Mouse (Mus musculus) adrenal gland, postnatal 4 days (tissue): ENCODE data around the gene Cul5. TPM values are rescaled to one million over a fixed set of nuclear protein-coding genes. Genes with fewer than 3 reads are reported as not detected.

Source experiments
- DNase-seq, 2 experiments: peaks; one replicate each; pipeline ENCODE4 v3.0.0; 2021 to 2022; ENCODE audit warnings: low spot score in 2 of 2, mixed read lengths in 2 of 2
- total RNA-seq, 2 experiments: library from RNA; stranded (reverse); gene quantifications; 2 replicates each; pipeline ENCODE4 v1.2.3; 2021

Cul5 gene
- total RNA-seq, 2 experiments from 2014 or later = 39.2 to 40.6 TPM

DNA sequence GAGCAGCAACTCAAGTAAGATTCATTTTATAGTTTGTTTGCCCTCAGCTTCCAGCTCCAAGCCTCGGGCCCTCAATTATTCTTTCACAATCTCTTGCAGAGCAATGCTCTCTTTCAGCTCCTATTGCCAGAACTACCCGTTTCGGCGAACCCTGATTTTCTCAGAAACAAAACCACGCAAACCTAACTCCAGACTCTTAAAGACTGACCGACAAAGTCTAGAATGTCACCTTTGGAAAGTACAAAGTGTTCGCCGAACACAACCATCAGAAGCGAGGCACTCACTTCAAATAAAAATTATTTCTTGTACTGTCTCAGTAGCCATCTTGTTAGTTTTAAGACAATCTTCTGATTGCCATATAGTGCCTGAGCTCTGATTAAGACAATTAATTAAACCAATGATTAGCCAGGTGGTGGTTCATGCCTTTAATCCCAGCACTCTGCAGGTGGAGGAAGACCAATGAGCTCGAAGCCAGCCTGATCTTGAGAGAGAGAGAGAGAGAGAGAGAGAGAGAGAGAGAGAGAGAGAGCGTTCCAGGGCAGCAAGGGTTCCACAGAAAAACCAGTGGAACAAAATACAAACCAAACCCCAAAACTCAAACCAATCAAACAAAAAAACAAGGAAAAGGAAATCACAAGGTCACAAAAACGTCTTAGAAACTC, 60.4 kb downstream of the Cul5 start:
- no peak for DNase-seq

DNA sequence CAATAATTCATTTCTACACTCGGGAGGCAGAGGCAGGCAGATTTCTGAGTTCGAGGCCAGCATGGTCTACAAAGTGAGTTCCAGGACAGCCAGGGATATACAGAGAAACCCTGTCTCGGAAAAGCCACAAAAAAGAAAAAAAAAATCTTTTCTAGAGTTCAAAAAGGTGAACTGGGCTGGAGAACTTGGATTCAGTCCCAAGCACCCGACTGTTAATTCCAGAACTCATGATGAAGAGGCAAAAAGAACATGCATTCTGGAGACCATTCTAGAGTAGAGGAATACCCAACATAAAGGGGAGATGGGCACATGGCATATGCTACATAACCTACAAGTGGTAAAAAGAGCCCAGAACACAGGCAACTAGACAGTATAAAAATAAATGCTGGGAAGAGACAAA, 62.0 kb downstream of the Cul5 start:
- DNase-seq = no peak

DNA sequence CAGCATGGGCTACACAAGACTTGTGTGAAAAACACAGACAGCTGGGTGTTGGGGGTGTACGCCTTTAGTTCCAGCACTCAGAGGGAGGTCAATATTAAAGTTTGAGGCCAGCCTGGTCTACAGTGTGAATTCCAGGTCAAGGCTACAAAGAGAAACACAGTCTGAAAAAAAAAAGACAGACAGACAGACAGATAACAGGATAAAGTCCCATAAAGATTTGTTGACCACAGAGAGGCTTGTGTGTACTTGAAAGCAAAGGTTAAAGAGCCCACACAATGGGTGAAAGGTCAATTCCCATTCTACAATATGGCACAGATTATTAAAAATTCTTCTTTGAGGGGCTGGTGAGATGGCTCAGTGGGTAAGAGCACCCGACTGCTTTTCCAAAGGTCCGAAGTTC, 62.6 kb downstream of the Cul5 start:
- DNase-seq = no peak

- DNase-seq = no peak
These were observed 64.9 kb downstream of the Cul5 start for GRCm38 (mm10) chr9:53604954-53605353.

DNA sequence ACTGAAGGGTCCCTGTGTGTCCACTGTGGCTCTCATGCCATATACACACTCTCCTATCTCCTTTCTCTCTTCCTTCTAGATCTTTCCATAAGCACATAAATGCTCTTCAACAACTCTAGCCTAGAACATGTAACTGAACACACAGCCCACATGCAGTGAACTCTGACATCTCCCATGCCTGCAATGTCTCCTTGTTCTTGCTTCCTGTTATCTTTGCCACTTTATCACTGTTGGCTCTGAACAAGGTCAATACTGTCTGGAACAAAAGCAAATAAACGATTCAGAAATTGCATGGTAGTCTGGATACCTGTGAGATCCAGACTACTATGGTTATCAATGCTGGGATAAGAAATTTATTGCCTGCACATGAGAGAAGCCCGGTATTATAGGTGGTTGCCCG, 66.0 kb downstream of the Cul5 start:
- no peak for DNase-seq

DNA sequence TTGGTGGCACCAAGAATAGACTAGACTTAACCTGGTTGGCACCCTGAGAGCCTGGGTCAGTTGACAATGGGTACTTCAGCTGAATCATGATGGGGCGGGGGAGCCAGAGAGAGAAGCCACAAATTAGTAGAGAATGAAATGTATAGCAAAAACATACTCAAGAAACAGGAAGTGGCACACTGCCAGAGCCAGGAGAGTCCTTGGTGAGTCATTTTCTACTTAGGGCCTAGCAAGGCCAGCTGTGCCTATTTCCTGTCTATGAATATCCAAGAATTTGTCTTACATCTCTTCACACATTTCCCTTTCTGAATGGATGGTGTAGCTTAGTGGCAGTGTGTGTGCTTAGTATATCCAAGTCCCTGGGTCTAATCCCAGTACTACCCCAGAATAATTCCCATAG, 66.4 kb downstream of the Cul5 start:
- DNase-seq = no peak

- DNase-seq = no peak
These were observed 68.3 kb downstream of the Cul5 start for GRCm38 (mm10) chr9:53601541-53601940.

- no peak for DNase-seq
These were observed 71.2 kb downstream of the Cul5 start for GRCm38 (mm10) chr9:53598631-53599030.

DNA sequence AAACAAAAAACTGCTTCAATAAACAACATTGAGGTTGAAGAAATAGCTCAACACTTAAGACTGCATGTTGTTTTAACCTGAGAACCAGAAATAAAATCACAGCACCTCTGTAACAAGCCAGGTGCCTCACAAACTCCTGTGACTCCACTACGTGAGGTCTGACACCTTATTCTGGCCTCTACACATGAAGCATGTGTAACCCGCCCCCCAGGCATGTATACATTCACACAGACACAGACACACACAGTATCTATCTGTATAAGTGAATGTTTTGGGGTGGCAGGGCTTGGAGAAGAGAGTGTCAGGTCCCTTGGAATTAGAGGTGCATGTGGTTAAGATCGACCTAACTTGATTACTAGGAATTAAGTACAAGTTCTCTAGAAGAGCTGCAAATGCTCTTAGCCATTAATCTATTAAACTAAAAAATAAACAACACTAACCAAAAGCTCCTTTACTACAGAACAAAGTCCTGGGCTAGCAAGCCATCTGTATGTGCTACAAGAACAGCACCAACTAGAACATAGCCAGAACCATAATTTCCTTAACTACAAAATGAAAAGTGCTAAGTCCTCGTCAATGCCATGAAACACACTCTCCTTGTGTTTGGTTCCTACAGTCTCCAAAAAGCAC, 72.7 kb downstream of the Cul5 start:
- DNase-seq = no peak

- peak; percentile 26 to 50 for DNase-seq
These were observed 75.0 kb downstream of the Cul5 start for GRCm38 (mm10) chr9:53594764-53595163.

DNA sequence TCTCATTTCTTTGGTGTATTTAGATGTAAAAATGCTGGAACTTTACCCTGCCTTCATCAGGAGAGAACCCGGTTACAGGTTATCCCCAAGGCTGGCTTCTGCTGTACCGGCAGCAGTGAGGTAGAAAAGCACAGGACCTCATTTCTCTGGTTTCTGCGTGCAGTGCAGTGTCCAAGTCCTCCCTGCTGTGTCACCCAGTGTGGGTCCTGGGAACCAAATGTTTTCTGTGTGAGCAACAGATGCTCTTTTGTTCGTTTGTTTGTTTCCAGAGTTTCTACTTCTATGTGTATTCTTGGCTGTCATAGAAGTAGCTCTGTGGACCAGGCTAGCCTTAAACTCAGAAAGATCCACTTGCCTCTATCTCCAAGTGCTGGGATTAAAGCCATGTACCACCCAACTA, 87.9 kb downstream of the Cul5 start:
- no peak for DNase-seq

- DNase-seq = no peak
These were observed 94.1 kb downstream of the Cul5 start for GRCm38 (mm10) chr9:53575721-53576120.

DNA sequence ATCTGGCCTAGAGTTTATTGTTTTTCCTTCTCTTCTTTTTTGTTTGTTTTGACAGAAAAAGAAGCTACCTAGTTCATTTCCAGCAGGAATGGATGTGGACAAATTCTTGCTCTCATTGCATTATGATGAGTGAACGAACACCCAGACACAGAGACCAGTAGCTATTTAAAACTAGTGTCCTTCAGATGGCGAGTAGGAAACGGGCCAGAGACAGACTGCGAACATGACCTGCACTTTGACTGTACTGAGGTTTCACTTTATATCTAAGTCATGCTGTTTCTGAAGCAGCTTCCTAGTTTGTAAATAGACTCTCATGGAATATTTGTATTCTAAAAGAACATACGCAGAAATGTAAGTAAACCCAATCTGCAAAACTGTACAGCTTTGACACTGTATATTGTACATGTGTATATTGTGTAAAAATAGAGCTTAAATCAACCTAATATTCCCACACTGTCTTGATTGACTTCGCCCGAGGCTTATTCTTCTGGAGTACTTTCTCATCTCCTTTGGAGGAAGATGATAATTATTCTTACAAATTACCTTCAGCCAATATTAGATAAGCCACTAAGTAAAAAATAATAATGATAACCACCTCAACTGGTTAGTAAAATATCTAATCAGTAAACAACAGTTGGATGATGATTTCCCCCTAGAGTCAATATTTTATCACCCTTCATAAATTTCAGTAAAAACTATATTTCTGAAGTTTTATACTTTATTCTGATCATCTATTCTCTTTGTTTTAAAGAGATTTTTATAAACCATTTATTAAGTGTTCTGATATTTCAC, 97.1 kb downstream of the Cul5 start:
- DNase-seq = no peak

DNA sequence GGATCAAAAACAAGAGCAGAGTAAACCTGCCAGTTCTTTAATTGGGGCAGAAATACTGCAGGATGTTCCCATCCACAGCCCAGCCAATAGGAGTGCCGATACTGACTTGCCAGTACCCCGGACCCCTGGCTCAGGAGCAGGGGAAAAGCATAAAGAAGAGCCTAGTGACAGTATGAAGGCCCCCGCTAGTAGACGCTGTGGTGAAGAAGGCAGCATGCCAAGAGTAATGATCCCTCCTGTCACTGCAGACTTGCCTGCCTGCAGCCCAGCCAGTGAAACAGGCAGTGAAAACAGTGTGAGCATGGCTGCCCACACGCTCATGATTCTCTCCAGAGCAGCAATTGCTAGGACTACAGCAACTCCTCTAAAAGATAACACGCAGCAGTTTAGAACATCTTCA, 99.2 kb downstream of the Cul5 start:
- no peak for DNase-seq

Other genes with a start within 250 kb of the Cul5 start
- gene Atm, start 133.3 kb downstream of the Cul5 start, total RNA-seq = 10 to 100 TPM; 17.4 to 20.9 TPM
- 10 to 100 TPM; 21.3 to 24.4 TPM for gene Npat, start 133.0 kb downstream of the Cul5 start, total RNA-seq
- 100 to 1,000 TPM; 148 to 192 TPM for gene Acat1, start 59.6 kb downstream of the Cul5 start, total RNA-seq
- 1 to 10 TPM in 1 of 2 experiments, under 1 TPM in 1; 0.90 to 1.0 TPM for gene Rab39, start 36.2 kb upstream of the Cul5 start, total RNA-seq
- 1 to 10 TPM; 1.6 to 5.5 TPM for gene Slc35f2, start 101.5 kb upstream of the Cul5 start, total RNA-seq
- gene Sln, start 180.2 kb upstream of the Cul5 start, total RNA-seq = 1 to 10 TPM; 5.4 to 5.5 TPM